Mouse (Mus musculus) cortical plate, adult 2 months (tissue): ENCODE measurements around the gene Rgs6. TPM values are rescaled to one million over a fixed set of nuclear protein-coding genes. Genes with fewer than 3 reads are reported as not detected.

Experiments
- H3K27ac ChIP-seq: fragments of 200-500 bp; 2 replicates; pipeline ENCODE4 v1.5.1; 2012; ENCODE audit warnings: low read length, control low read depth, inconsistent platforms; ENCODE audit not compliant: insufficient read depth
- H3K4me1 ChIP-seq: fragments of 200-500 bp; 2 replicates; pipeline ENCODE4 v1.6.1; 2011; ENCODE audit warnings: low read length; ENCODE audit not compliant: control insufficient read depth, insufficient read depth
- H3K4me3 ChIP-seq: fragments of 200-500 bp; 2 replicates; pipeline ENCODE4 v1.5.1; 2011; ENCODE audit warnings: mild to moderate bottlenecking, low read length, control low read depth; ENCODE audit not compliant: insufficient read depth
- CTCF ChIP-seq: fragments of 200-500 bp; IDR thresholded peaks from 2 replicates; pipeline ENCODE4 v1.5.1; 2011; ENCODE audit warnings: mild to moderate bottlenecking, control low read depth, low read length; ENCODE audit not compliant: insufficient read depth; ENCODE audit errors: extremely low read depth
- POLR2A ChIP-seq: fragments of 200-500 bp; IDR thresholded peaks from 2 replicates; pipeline ENCODE4 v1.6.1; 2011; ENCODE audit warnings: mild to moderate bottlenecking, low read length, control low read depth; ENCODE audit not compliant: insufficient read depth; ENCODE audit errors: extremely low read depth
- polyA plus RNA-seq: library from polyadenylated mRNA; depleted of rRNA; stranded (reverse); fragments of >200 nt; gene quantifications from 2 replicates; pipeline ENCODE4 v1.2.3, GENCODE M21; 2012

Gene Rgs6
- polyA plus RNA-seq, 1 experiment, result 40.0 TPM

- Histone ChIP-seq H3K27ac (no peak overlapping the region), H3K4me3 (no peak overlapping the region), H3K4me1 (no peaks in the 10 kb centered on the region)
- TF ChIP-seq CTCF, result no peak
Observed at GRCm38 (mm10) chr12:83083427-83083826, 495.3 kb downstream of the Rgs6 start.

- H3K4me1 ChIP-seq, result no peaks in the 10 kb centered on the region
- no peak for TF ChIP-seq CTCF
- TF ChIP-seq POLR2A, result no peak
- H3K4me3 ChIP-seq, result no peak overlapping the region
- H3K27ac ChIP-seq, result no peak overlapping the region
Observed at GRCm38 (mm10) chr12:83084614-83085013, 496.5 kb downstream of the Rgs6 start.

GRCm38 (mm10) chr12:83087010-83087409 is 498.9 kb downstream of the Rgs6 start:
- no peak overlapping the region for H3K4me3 ChIP-seq
- H3K4me1 ChIP-seq, result no peaks in the 10 kb centered on the region
- no peak overlapping the region for H3K27ac ChIP-seq
- no peak for TF ChIP-seq POLR2A
- TF ChIP-seq CTCF, result no peak

- Histone ChIP-seq H3K4me3 (no peak overlapping the region), H3K27ac (no peak overlapping the region), H3K4me1 (no peaks in the 10 kb centered on the region)
- TF ChIP-seq CTCF (no peak), POLR2A (no peak)
Observed at GRCm38 (mm10) chr12:83087555-83087954, 499.5 kb downstream of the Rgs6 start.

DNA sequence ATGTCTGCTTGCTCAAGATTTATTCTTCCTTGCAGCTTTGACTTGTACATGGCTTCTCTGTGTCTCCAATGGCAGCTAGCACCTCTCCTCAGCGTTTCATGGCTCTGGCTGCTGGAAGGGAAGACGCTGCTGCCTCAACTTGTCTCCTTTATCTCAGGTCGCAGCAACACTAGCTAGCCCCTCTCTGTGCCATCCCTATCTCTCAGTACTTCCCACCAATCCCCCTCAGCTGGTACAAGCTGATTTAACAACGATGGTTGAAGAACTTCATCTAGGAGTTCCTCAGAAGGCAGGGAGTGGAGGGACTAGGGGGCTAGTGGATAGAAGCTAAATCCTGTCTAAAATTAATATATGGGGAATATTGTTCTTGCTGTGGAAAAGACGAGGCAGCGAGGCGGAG is 503.9 kb downstream of the Rgs6 start:
- TF ChIP-seq POLR2A, result no peak
- no peak for TF ChIP-seq CTCF
- no peak overlapping the region for H3K27ac ChIP-seq
- no peak overlapping the region for H3K4me3 ChIP-seq
- no peaks in the 10 kb centered on the region for H3K4me1 ChIP-seq

- H3K4me1 ChIP-seq, result no peaks in the 10 kb centered on the region
- no peak for TF ChIP-seq CTCF
- no peak for TF ChIP-seq POLR2A
- no peak overlapping the region for H3K27ac ChIP-seq
- no peak overlapping the region for H3K4me3 ChIP-seq
Observed at GRCm38 (mm10) chr12:83097787-83098186, 509.7 kb downstream of the Rgs6 start.

DNA sequence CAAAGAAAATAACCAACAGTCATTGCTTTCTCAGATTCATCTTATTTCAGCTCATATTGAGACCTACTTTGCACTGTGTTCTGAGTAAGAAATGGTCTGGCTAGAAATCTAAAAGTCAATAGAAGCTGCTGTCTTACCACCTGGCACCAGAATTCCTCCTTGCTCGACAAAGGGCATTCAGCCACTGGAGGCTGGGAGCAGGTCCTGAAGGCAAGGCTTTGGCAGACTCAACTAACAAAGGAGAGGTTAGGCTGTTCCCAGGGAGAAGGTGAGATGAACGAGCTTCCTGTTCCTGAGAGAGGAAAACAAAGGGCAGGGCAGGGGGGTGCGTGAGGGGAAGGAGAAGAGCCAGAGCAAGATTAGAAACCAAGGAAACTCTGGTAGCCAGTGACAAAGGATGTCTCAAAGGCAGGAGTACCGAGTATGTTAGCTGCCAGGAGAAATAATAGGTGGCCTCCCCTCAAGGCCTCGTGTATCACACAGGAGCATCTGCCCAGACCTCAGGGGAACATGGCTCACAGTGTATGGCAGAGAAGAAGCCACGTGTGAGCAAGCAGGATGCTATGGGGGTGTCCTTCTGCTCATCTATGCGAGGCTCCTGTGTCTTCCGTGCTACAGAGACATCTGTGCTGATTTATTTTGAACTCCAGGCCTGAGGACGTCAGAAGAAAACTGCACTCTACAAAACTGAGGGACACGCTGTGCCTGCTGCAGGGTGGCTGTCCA is 510.7 kb downstream of the Rgs6 start:
- TF ChIP-seq CTCF (no peak), POLR2A (no peak)
- H3K27ac ChIP-seq, result no peak overlapping the region
- no peak overlapping the region for H3K4me3 ChIP-seq
- no peaks in the 10 kb centered on the region for H3K4me1 ChIP-seq

GRCm38 (mm10) chr12:83099920-83100319 is 511.8 kb downstream of the Rgs6 start:
- H3K4me1 ChIP-seq, result no peaks in the 10 kb centered on the region
- no peak overlapping the region for H3K27ac ChIP-seq
- TF ChIP-seq CTCF (peak; percentile 14; the same call in 1 of the 2 replicates), POLR2A (no peak)

GRCm38 (mm10) chr12:83100413-83100812 is 512.3 kb downstream of the Rgs6 start:
- Histone ChIP-seq H3K27ac (no peak overlapping the region), H3K4me1 (no peaks in the 10 kb centered on the region), H3K4me3 (no peak overlapping the region)
- TF ChIP-seq POLR2A (no peak), CTCF (no peak)

More at GRCm38 (mm10) chr12:83099920-83100319, 511.8 kb downstream of the Rgs6 start:
- no peak overlapping the region for H3K4me3 ChIP-seq

- no peaks in the 10 kb centered on the region for H3K4me1 ChIP-seq
- H3K27ac ChIP-seq, result no peak overlapping the region
- TF ChIP-seq CTCF (no peak), POLR2A (no peak)
- H3K4me3 ChIP-seq, result no peak overlapping the region
Observed at GRCm38 (mm10) chr12:83100848-83101247, 512.8 kb downstream of the Rgs6 start.

DNA sequence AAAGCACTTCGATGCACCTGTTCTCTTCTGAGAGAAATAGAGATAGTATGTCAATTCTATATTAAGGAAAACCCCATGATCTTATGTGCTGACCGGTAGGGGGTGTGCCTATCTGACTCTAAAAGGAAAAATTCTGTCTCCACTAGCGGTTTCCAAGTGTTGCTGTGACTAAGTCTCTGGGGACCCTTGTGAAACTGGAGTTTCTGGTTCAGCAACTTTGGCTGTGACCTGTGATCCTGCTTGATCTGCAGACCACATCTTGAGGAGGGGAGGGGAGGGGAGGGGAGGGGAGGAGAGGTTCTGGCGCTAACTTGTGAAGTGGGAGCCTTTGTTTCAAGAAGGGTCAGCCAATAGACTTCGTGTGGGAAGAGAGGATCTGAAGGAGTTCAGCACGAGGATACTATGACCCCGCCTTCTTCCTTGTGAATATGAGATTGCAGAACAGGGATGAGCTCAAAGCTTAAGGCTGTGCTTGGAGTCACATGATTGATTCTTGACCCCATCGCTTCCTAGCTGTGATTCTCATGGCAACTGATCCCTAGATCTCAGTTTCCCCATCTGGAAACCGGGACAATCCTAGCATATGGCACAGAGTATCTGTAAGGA is 517.5 kb downstream of the Rgs6 start:
- H3K4me1 ChIP-seq, result no peaks in the 10 kb centered on the region
- no peak overlapping the region for H3K27ac ChIP-seq
- H3K4me3 ChIP-seq, result no peak overlapping the region
- TF ChIP-seq POLR2A (no peak), CTCF (no peak)
